Mouse (Mus musculus): ENCODE results near the gene Rev3l. TPM values are rescaled to one million over a fixed set of nuclear protein-coding genes. Genes with fewer than 3 reads are reported as not detected.

Rev3l gene
- polyA plus RNA-seq, 2 experiments: 5.7 to 10.0 TPM

DNA sequence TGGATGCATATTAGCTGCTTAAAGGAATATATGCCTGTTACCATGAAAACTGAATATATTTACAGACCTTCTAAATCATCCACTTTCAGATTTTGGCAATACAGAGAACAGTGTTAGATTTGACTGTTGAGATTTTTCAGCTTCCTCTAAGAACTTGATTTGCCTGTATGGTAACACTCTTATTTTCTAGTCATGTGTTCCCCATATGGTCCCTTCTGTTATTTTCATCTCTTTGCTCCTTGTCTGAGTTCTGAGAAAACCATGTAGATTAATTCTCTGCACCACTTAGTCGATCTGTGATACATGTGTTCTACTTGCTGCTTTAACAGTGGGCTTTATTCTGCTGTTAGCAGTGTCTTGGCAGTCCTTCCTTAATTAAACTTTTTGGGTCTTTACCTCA is 110.7 kb downstream of the Rev3l start:
- no peak for ATAC-seq (ENCODE audit: insufficient read depth)
- H3K9ac ChIP-seq (replicated peaks): no peak overlapping the region
- H3K4me1 ChIP-seq (replicated peaks; ENCODE audit: control insufficient read depth in 2 of 2, insufficient read depth in 2 of 2, low read length in 1 of 2): no peaks in the 10 kb centered on the region
- no peaks in the 10 kb centered on the region for H3K27me3 ChIP-seq (ENCODE audit: control insufficient read depth, insufficient read depth, low read length)
- WGBS (ENCODE audit: insufficient replicate concordance): 75% methylated on average over 1 of the region's 1 CpGs
- DNase-seq (ENCODE audit: low read depth in 3 of 3, low spot score in 3 of 3): no peak
- peaks cover 5% of the 10 kb centered on the region for H3K36me3 ChIP-seq (replicated peaks; ENCODE audit: control insufficient read depth, insufficient read depth, low read depth)
- no peaks in the 10 kb centered on the region for H3K9me3 ChIP-seq (ENCODE audit: control insufficient read depth, low read length)
- no peak overlapping the region for H3K4me2 ChIP-seq (ENCODE audit: low read depth)
- H3K4me3 ChIP-seq (ENCODE audit: insufficient read depth in 1 of 2, low read depth in 2 of 2, low read length in 2 of 2): no peak overlapping the region
- no peak overlapping the region for H3K27ac ChIP-seq
- TF ChIP-seq CTCF (IDR thresholded peaks at IDR 0.05; ENCODE audit: low read depth) (no peak), EP300 (IDR thresholded peaks at IDR 0.05; ENCODE audit: low read depth) (no peak)

DNA sequence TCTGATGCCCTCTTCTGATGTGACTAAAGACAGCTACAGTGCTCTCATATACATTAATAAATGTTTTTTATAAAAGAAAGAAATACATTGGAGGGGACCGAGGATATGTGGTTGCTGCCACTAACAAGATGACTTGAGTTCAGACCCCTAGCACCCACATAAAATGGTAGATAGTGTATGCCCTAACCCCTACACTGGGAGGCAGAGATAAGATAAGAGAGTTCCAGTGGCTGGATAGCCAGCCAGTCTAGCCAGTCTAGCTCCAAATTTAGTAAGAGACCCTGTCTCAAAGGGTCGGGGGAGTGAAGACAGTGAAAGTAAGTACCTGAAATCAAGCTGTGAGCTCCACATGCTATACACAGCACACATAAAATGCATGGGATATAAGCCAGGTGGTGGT is 133.6 kb downstream of the Rev3l start:
- ATAC-seq (ENCODE audit: insufficient read depth) (no peak), DNase-seq (ENCODE audit: low read depth in 3 of 3, low spot score in 3 of 3) (no peak)
- Histone ChIP-seq H3K27ac (no peak overlapping the region), H3K9me3 (ENCODE audit: control insufficient read depth, low read length) (no peaks in the 10 kb centered on the region), H3K4me3 (ENCODE audit: insufficient read depth in 1 of 2, low read depth in 2 of 2, low read length in 2 of 2) (no peak overlapping the region), H3K4me2 (ENCODE audit: low read depth) (no peak overlapping the region), H3K36me3 (replicated peaks; ENCODE audit: control insufficient read depth, insufficient read depth, low read depth) (peaks cover 18% of the 10 kb centered on the region), H3K9ac (replicated peaks) (no peak overlapping the region), H3K4me1 (replicated peaks; ENCODE audit: control insufficient read depth in 2 of 2, insufficient read depth in 2 of 2, low read length in 1 of 2) (peaks cover 3 to 4% of the 10 kb centered on the region in 2 experiments; a peak in 3 of 4 replicates), H3K27me3 (ENCODE audit: control insufficient read depth, insufficient read depth, low read length) (no peaks in the 10 kb centered on the region)
- 36% methylated on average over 2 of the region's 2 CpGs for WGBS (ENCODE audit: insufficient replicate concordance)
- TF ChIP-seq EP300 (IDR thresholded peaks at IDR 0.05; ENCODE audit: low read depth) (no peak), CTCF (IDR thresholded peaks at IDR 0.05; ENCODE audit: low read depth) (no peak)

DNA sequence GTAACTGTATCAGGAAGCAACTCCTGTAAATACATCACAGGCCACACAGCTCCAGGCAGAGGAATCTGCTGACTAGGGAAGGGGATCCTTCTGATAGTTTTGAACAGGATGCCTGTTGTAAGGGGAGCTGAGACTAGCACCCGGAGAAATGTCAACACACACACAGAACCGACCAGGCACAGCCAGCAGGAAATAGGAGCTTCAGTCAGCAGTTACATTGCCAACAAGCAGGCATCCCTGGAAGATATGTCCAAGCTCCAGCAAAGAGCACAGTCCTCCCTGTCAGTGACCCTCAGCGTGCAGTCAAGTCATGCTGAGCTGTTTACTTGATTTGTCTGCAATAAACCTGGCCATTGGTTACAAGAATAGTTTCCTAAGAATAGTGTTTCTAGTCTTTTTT is 156.7 kb downstream of the Rev3l start:
- no peak for DNase-seq (ENCODE audit: low read depth in 3 of 3, low spot score in 3 of 3)
- no peak overlapping the region for H3K4me2 ChIP-seq (ENCODE audit: low read depth)
- H3K27me3 ChIP-seq (ENCODE audit: control insufficient read depth, insufficient read depth, low read length): no peaks in the 10 kb centered on the region
- no peak overlapping the region for H3K9ac ChIP-seq (replicated peaks)
- H3K4me1 ChIP-seq (replicated peaks; ENCODE audit: control insufficient read depth in 2 of 2, insufficient read depth in 2 of 2, low read length in 1 of 2): peaks cover 0 to 2% of the 10 kb centered on the region in 2 experiments; a peak in 3 of 4 replicates
- no peak for ATAC-seq (ENCODE audit: insufficient read depth)
- H3K9me3 ChIP-seq (ENCODE audit: control insufficient read depth, low read length): no peaks in the 10 kb centered on the region
- no peak overlapping the region for H3K27ac ChIP-seq
- TF ChIP-seq CTCF (IDR thresholded peaks at IDR 0.05; ENCODE audit: low read depth): no peak
- TF ChIP-seq EP300 (IDR thresholded peaks at IDR 0.05; ENCODE audit: low read depth): no peak
- H3K36me3 ChIP-seq (replicated peaks; ENCODE audit: control insufficient read depth, insufficient read depth, low read depth): no peaks in the 10 kb centered on the region
- WGBS (ENCODE audit: insufficient replicate concordance): 40% methylated on average over 3 of the region's 3 CpGs
- H3K4me3 ChIP-seq (ENCODE audit: insufficient read depth in 1 of 2, low read depth in 2 of 2, low read length in 2 of 2): no peak overlapping the region

DNA sequence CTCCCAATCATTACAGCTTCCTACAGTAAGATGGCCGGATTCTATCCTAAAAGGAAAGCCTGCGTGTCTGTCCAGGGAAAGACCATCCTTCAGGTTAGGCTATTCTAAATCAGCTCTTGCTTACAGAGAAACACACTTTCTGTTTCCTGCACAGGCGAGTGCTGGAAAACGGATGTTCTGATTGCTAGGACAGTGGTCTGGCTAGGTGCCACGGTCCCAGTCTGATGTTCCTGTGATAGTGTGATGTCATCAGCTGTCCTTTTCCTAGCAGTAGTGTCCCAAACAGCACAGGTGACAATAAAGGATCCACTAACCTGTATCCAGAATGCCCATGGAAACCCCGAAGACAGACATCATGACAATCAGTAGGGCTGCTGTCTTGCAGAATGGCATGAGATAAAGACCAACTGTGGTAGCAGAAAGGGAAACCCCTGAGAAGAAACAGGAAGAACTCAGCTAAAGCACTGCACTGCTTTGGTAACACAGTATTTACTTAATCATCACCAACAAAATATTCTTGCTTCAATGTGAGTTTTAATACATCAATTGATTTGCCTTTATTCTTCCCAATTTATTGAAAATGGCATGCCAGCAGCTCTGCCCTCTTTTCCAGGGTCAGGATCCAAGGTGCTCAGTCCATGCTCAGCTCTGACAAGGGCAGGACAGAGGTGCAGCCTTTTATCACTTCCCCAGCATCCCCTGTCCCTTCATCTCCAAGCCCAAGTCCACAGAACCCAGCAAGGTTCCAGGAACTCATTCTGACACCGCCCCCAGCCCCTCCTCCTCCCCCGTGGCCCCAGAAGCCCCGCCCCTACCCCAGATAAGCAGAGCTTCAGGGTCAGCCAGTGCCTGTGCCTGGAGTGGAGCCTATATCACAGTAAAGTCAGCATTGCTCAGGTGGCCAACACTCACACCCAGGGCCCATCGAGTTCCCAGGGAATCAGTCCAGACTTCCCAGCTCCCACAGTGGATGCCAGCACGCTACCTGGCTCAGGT is 162.1 kb downstream of the Rev3l start:
- Histone ChIP-seq H3K4me3 (ENCODE audit: insufficient read depth in 1 of 2, low read depth in 2 of 2, low read length in 2 of 2) (no peak overlapping the region), H3K27ac (no peak overlapping the region), H3K9me3 (ENCODE audit: control insufficient read depth, low read length) (no peaks in the 10 kb centered on the region), H3K27me3 (ENCODE audit: control insufficient read depth, insufficient read depth, low read length) (no peaks in the 10 kb centered on the region), H3K36me3 (replicated peaks; ENCODE audit: control insufficient read depth, insufficient read depth, low read depth) (no peaks in the 10 kb centered on the region), H3K4me2 (ENCODE audit: low read depth) (peak overlapping the region; percentile 8; the same call in 1 of the 2 replicates), H3K9ac (replicated peaks) (no peak overlapping the region), H3K4me1 (replicated peaks; ENCODE audit: control insufficient read depth in 2 of 2, insufficient read depth in 2 of 2, low read length in 1 of 2) (peaks cover 10 to 23% of the 10 kb centered on the region in 2 experiments)
- peak; percentile 32 to 66 (median 45) for DNase-seq (ENCODE audit: low read depth in 3 of 3, low spot score in 3 of 3)
- peak; percentile 64 for ATAC-seq (ENCODE audit: insufficient read depth)
- 42% methylated on average over 11 of the region's 11 CpGs for WGBS (ENCODE audit: insufficient replicate concordance)
- TF ChIP-seq CTCF (IDR thresholded peaks at IDR 0.05; ENCODE audit: low read depth) (no peak), EP300 (IDR thresholded peaks at IDR 0.05; ENCODE audit: low read depth) (no peak)

DNA sequence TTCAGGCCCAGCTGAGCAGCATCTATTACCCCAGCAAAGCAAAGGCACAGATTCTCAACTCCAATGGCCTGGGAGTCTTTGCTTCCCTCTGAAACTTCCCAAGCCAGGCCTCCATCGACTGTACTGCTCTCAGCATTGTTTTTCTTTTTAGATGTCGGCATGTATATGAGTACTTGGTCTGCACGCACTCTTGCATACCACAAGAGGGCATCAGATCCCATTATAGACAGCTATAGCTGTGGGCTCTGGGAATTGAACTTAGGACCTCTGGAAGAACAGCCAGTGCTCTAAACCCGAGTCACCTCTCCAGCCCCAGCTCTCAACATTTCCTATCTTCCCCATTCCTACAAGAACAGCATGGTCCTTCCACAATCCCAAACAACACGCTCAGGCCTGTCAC is 164.6 kb downstream of the Rev3l start:
- DNase-seq (ENCODE audit: low read depth in 3 of 3, low spot score in 3 of 3) (no peak), ATAC-seq (ENCODE audit: insufficient read depth) (no peak)
- H3K4me1 ChIP-seq (replicated peaks; ENCODE audit: control insufficient read depth in 2 of 2, insufficient read depth in 2 of 2, low read length in 1 of 2): peaks cover 10 to 26% of the 10 kb centered on the region in 2 experiments
- no peaks in the 10 kb centered on the region for H3K27me3 ChIP-seq (ENCODE audit: control insufficient read depth, insufficient read depth, low read length)
- no peak overlapping the region for H3K4me3 ChIP-seq (ENCODE audit: insufficient read depth in 1 of 2, low read depth in 2 of 2, low read length in 2 of 2)
- peak; percentile 46; the same call in 1 of the 2 replicates for TF ChIP-seq CTCF (IDR thresholded peaks at IDR 0.05; ENCODE audit: low read depth)
- TF ChIP-seq EP300 (IDR thresholded peaks at IDR 0.05; ENCODE audit: low read depth): no peak
- H3K9ac ChIP-seq (replicated peaks): no peak overlapping the region
- WGBS (ENCODE audit: insufficient replicate concordance): 70% methylated on average over 5 of the region's 5 CpGs
- H3K9me3 ChIP-seq (ENCODE audit: control insufficient read depth, low read length): no peaks in the 10 kb centered on the region
- no peaks in the 10 kb centered on the region for H3K36me3 ChIP-seq (replicated peaks; ENCODE audit: control insufficient read depth, insufficient read depth, low read depth)
- H3K27ac ChIP-seq: no peak overlapping the region
- H3K4me2 ChIP-seq (ENCODE audit: low read depth): no peak overlapping the region

Measured in liver, embryonic 14.5 days (tissue).